Mouse (Mus musculus): Measurements from ENCODE around the gene Mapk6.

GRCm38 (mm10) chr9:75406121-75406520, 3.7 kb downstream of the Mapk6 start:
- TF ChIP-seq CTCF (IDR thresholded peaks at IDR 0.05; ENCODE audit: insufficient read depth, low read length), result no peak
- TF ChIP-seq POLR2A (IDR thresholded peaks at IDR 0.05; ENCODE audit: borderline replicate concordance, extremely low read depth, low read depth, low read length), result no peak

Data from lung, adult 2 months (tissue).